Mouse (Mus musculus) granulocyte monocyte progenitor cell, adult 5-6 weeks (primary cell): ENCODE data around the gene Evx1. TPM values are rescaled to one million over a fixed set of nuclear protein-coding genes. Genes with fewer than 3 reads are reported as not detected.

ENCODE experiments used
- ATAC-seq: replicated peaks from 2 replicates; pipeline ENCODE4 v1.8.0; 2016; ENCODE audit warnings: mild to moderate bottlenecking, moderate TSS enrichment, inconsistent platforms; ENCODE audit not compliant: poor library complexity, severe bottlenecking
- total RNA-seq, 2 experiments: library from RNA; stranded (forward) in 1 of 2; stranded (reverse) in 1 of 2; fragments of 200-712, 200-1000 nt in 1 of 2; fragments of >200 nt in 1 of 2; fragmentation: Nextera tagmentation in 1 of 2; gene quantifications; 2 replicates each; pipeline ENCODE4 v1.2.3; 2014 to 2017

Gene Evx1
- total RNA-seq, 2 experiments from 2014 or later, result not detected

DNA sequence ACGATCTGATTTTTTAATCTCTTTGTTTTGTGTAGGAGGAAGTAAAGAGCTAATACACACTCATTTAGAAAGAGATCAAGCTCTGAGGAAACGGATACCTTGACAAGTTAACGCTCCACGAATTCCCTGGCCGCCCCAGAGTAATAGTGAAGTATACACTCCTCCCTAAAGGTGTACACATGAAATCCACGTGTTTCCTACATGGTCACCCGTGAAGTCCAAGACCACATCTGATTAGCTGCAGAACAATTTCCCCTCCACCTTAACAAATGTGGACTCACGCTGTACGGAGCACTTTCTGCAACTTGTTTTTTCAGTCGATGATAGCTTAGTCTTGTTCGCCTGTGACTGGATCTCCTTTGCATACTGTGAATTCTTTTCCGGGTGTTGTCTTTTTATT, 23.1 kb upstream of the Evx1 start:
- ATAC-seq, result no peak

DNA sequence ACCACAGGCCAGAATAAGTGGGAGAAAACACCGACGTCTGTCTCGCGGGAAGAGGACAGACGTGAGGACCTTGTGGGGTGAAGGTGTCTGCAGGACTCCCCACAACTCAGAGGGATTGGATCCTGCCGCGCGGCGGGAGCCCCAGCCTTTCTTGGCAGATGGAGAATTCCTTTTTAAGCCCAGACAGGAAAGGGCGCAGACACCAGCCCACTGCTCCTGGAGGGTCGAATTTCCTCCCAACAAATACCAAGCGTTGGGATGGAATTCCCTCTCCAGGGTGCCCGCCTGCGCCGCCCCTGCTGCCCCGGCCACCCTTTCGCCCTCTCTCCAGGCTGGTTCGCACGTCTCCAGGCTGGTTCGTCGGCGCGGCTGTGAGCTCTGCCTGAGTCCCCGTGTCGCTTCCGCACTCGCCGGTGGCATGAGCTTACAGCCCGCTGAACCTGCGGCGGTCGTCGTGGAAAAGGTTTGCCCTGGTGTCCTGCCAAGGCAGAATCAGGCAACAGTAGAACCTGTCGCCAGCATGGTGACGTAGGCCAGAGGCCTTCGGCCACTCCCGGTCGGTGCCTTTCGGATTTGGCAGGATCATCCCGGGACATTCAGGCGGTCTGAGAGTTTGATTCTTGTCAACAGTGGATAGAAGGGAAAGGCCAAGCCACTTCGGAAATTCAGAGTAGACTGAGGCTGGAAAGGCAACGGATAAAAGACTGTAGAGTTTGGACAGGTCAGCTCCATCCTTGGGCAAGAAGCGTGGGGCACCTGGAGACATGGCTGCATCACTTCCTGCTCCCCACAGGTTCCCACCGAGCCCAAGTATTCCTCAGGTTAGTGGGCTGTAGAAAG, 22.1 kb upstream of the Evx1 start:
- ATAC-seq, result no peak; the same call in 1 of the 2 replicates

DNA sequence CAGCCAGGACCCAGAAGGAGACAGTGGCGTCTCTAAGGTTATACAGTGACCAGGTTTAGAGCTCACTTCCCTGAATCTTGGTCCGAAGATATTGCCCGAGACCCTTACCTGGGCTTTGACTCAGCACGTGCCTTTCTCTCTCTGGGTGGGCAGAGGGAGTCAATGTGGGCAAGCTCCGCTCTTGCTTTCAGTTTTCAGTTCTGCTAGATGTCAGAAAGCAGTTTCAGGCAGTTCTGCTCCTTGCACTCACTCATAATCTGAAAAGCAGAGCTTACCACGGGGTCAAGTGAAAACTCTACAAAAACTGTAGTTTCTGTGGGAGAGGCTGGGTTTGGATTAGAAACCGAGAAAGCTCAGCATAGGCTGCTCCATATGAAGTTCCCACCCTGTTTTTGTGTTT, 21.0 kb upstream of the Evx1 start:
- no peak for ATAC-seq

DNA sequence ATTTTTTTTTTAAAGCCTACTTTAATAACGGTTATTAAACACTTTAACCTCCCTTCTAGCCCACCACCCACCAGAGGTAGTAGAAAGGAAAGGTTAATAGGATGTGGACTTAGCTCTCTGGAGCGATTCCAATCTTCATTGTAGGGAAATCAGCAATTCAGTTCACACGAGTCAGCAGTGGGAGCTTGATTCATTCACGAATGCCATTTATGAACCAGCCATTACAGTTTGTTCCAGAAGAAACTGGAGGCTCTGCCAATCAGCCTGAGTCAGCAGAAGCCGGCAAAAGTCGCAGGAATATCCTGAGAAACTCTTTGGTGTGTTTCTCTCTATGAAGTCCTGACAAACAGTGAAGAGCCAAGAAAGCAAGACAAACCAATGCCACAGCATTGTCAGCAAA, 18.7 kb upstream of the Evx1 start:
- ATAC-seq, result no peak

DNA sequence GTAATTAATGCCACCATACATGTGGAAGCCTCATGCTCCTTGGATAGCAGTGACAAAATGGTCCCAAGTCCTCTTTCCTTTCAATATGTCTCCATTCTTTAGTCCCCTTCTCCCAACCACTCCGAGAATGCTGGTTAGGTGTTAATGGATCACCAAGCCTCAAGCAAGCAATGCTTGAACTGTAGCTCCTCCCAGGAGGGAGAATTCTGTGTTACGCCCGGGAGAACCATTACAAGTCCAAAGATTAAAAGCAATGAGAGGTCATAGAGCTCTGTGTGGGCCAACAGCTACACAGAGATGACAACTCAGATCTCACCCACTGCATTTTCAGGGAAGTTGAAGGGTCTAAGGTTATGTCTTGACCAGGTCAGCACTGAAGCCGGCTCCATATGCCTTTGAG, 14.8 kb upstream of the Evx1 start:
- ATAC-seq, result no peak

GRCm38 (mm10) chr6:52300806-52301205, 12.5 kb upstream of the Evx1 start:
- ATAC-seq, result no peak

- peak; percentile 94 for ATAC-seq
These were observed 9.9 kb upstream of the Evx1 start for GRCm38 (mm10) chr6:52303426-52303825.

- peak; percentile 69 for ATAC-seq
These were observed 7.4 kb upstream of the Evx1 start for GRCm38 (mm10) chr6:52305877-52306389.

DNA sequence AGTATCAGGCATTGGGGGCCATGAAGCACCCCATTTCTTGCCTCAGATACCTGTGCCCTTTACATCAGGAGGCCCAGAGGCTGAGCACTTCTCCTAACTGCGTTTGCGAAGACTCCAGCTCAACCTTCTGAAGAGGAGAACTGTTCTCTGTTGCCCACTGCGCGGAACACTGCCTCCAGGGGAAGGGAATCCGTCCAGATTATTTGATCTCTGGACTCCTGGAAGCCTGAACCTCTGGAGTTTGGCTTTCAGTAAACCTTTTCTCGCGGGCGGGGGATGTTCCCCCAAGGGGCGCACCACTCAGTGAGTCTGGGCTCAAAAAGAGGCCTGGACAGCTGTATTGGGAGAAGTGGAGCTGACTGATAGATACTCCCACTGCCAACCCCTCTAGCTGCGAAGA, 3.5 kb upstream of the Evx1 start:
- no peak for ATAC-seq

- no peak for ATAC-seq
These were observed 2.9 kb upstream of the Evx1 start for GRCm38 (mm10) chr6:52310366-52310765.

DNA sequence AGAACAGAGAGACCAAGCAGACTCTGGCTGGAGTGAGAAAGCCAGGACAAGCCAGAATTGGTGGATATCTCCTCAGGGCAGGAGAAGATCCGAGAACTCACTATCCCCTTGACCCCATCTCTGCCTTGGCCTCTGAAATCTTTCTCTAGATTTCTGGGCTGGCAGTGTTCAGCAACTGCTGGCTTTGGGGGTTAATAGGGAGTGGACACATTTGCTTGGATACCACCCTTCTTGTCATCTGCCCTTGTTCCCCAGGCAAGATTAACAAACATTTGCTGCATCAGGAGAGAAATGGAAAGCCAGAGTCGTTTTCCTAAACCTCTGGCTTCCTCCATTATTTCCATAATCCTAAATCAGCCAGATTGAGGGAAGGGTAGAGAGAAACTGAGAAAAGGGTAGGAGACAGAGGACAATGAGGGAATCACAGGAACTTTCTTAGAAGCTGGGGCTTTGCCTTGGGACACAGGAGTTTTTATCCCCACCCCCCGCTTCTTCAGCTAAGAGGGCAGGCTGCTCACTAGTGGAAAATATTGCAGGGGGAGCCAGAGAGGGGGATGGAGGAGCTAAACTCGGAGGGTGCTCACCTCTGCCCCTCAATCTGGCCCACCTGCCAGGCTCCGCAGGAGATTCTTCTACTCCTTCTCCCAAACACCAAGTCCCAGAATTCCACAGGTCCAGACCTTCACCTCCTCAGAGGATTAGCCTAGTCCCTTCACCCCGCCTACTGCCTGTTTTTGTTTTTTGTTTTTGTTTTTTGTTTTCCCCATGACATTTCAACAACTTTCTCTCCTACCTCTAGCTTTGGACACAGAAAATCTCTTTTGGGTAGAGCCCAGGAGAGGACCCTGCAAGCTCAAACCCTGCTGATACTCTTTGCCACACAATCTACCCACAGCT, 1.4 kb upstream of the Evx1 start:
- ATAC-seq, result no peak

- ATAC-seq, result no peak
These were observed 761 bp upstream of the Evx1 start for GRCm38 (mm10) chr6:52312558-52312915.

- ATAC-seq, result no peak
These were observed 1.2 kb downstream of the Evx1 start for GRCm38 (mm10) chr6:52314304-52315100.

DNA sequence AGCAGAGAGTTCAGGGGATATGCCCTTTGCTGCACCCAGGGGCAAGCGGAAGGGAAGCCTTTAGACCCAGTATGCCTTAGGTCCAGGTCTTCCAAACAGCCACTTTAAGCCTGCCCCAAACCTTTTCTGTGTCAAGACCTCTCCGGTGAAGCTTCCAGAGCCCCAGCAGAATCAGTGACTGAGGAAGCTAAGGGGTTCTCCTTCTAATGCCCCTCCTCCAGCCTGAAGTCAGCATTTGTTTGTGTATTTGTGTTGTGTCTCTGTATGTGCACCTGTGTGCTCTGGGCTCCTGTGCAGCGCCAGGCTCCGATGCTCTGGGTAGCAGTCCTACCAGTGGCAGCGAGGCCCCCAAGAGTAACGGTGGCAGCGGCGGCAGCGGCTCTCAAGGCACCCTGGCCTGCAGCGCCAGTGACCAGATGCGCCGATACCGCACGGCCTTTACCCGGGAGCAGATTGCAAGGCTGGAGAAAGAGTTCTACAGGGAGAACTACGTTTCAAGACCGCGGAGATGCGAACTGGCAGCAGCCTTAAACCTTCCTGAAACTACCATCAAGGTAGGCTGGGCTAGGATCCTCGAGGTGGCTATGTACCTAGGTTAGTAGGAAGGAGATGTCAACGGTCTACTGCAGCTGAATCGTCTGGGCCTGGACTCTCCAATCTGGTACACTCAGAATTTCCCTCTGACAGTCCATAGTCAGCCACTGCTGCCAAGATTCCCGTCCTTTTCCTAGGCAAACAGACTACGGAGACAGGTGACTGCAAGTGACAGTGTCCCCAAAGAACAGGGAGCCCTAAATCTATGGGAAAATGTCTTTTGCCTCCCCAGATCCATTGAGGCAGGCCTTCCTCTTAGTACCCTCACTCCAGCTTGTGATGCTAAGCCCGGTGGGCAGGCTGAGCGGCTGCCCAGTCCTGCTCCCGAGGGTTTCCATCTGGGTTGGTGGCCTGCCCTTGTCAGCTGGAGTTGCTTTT, 2.4 kb downstream of the Evx1 start:
- no peak for ATAC-seq

DNA sequence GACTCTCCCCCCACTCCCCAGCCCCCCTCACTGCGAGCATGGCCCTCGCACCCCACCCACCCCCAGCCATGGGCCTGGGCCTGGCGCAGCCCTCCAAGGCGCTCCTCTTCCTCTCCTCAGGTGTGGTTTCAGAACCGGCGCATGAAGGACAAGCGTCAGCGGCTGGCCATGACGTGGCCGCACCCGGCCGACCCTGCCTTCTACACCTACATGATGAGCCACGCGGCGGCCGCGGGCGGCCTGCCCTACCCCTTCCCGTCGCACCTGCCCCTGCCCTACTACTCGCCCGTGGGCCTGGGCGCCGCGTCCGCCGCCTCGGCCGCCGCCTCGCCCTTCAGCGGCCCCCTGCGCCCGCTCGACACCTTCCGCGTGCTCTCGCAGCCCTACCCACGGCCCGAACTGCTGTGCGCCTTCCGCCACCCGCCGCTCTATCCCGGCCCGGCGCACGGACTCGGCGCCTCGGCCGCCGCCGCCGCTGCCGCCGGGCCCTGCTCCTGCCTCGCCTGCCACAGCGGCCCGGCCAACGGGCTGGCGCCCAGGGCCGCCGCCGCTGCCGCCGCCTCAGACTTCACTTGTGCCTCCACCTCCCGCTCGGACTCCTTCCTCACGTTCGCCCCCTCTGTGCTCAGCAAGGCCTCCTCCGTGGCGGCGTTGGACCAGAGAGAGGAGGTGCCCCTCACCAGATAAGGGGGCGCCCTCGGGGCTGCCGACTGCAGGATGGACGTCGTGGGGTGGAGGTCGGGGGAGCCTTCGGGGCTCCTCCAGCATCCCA, 3.3 kb downstream of the Evx1 start:
- ATAC-seq, result peak; percentile 34

DNA sequence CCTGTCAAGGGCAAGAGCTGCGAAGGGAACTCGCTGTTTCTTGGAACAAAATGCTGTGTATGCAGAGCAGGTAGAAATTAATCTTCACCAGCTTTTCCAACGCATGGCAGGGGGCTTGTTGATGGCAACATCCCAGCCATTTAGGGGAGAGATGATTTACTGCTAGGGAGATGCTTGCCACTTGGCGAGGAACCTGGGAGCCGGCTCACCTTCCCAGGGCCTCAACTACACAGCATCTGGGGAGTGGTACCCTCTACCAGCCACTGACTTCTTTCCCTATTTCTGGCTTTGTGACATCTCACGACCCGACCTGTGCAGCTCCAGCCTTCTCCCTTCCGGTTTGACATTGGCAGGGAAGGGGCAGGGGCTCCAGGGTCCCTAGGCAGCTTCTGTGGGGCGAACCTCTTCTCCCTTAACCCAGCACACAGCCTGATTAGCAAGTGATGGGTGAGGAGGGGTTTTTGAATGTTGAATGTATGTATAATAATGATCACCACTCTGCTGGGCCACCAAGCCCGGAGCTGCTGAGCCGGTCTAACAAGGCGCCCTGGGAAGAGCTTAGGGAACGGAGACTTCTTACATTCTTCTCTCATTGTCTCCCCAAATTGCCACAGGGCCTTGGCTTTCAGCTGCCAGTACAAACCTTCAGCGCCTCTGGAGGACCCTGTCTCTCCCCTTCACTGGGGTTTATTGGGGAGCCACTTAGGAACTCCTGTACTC, 4.3 kb downstream of the Evx1 start:
- no peak for ATAC-seq

- no peak for ATAC-seq
These were observed 5.0 kb downstream of the Evx1 start for GRCm38 (mm10) chr6:52318271-52318670.
